In genomic region chr6:87254756-87255155, GRCm38 (mm10) we compare ENCODE assay signal across 12 mouse cellular contexts.
DNase-seq lines count a peak whose midpoint lies in the region; ATAC-seq and TF ChIP-seq lines count a peak whose summit lies in the region.
"Had no signal": no experiment of that assay in that cellular context is flagged by ENCODE, and none has a peak within 500 bp of the region (broad histone marks: within the 10 kb centered on the region; RNA-seq: fewer than 3 reads in every experiment).

No protein-coding gene starts in this region.

- H3K27ac ChIP-seq in lung, postnatal 0 days (ENCODE audit: low read length): no peak overlapping the region
- no peak overlapping the region for H3K27ac ChIP-seq in intestine, embryonic 14.5 days (ENCODE audit: low read depth)
- H3K27ac ChIP-seq in stomach, embryonic 16.5 days (ENCODE audit: low read length): peak overlapping the region; percentile 82
- H3K27ac ChIP-seq in neural tube, embryonic 15.5 days (replicated peaks): no peak overlapping the region
- H3K27ac ChIP-seq: forebrain, embryonic 15.5 days; midbrain, embryonic 15.5 days had no signal

- H3K9me3 ChIP-seq in lung, postnatal 0 days (ENCODE audit: low read length): no peaks in the 10 kb centered on the region
- no peaks in the 10 kb centered on the region for H3K9me3 ChIP-seq in intestine, embryonic 14.5 days (ENCODE audit: control insufficient read depth, low read length)
- no peaks in the 10 kb centered on the region for H3K9me3 ChIP-seq in stomach, embryonic 16.5 days (replicated peaks; ENCODE audit: control insufficient read depth, low read length)
- H3K9me3 ChIP-seq in neural tube, embryonic 15.5 days (replicated peaks): no peaks in the 10 kb centered on the region
- H3K9me3 ChIP-seq: forebrain, embryonic 15.5 days; midbrain, embryonic 15.5 days had no signal

- TF ChIP-seq EP300 in lung, postnatal 0 days (IDR thresholded peaks at IDR 0.05): no peak

- peaks cover 8% of the 10 kb centered on the region; the same call in 1 of the 2 replicates for H3K4me1 ChIP-seq in lung, postnatal 0 days (ENCODE audit: insufficient read depth, low read depth, low read length)
- H3K4me1 ChIP-seq in intestine, embryonic 14.5 days (replicated peaks; ENCODE audit: control insufficient read depth, insufficient read depth, low read length): no peaks in the 10 kb centered on the region
- peaks cover 9% of the 10 kb centered on the region; the same call in 1 of the 2 replicates for H3K4me1 ChIP-seq in stomach, embryonic 16.5 days (ENCODE audit: control insufficient read depth, insufficient read depth, low read length)
- H3K4me1 ChIP-seq in neural tube, embryonic 15.5 days: peaks cover 32% of the 10 kb centered on the region
- H3K4me1 ChIP-seq: midbrain, embryonic 15.5 days had no signal

- H3K4me2 ChIP-seq in lung, postnatal 0 days (replicated peaks; ENCODE audit: low read depth, low read length): no peak overlapping the region
- H3K4me2 ChIP-seq in intestine, embryonic 14.5 days (ENCODE audit: low read length): no peak overlapping the region
- H3K4me2 ChIP-seq in stomach, embryonic 16.5 days (ENCODE audit: low read depth, low read length): no peak overlapping the region
- H3K4me2 ChIP-seq in neural tube, embryonic 15.5 days: no peak overlapping the region
- H3K4me2 ChIP-seq: forebrain, embryonic 15.5 days; midbrain, embryonic 15.5 days had no signal

- peak; percentile 83 for DNase-seq in heart, adult 11 months
- DNase-seq in heart, adult 9 months (ENCODE audit: low spot score in 2 of 2): no peak
- peak; percentile 58 for DNase-seq in lung, postnatal 0 days (ENCODE audit: low spot score)
- DNase-seq in lung, postnatal 25 days (ENCODE audit: low spot score): no peak
- DNase-seq in intestine, embryonic 14.5 days (ENCODE audit: low spot score): peak; percentile 58
- no peak for DNase-seq in adrenal gland, postnatal 36 days
- DNase-seq: cerebellum, postnatal 14 days; thymus, postnatal 4 days had no signal

- no peaks in the 10 kb centered on the region; the same call in 1 of the 2 replicates for H3K36me3 ChIP-seq in lung, postnatal 0 days (ENCODE audit: insufficient read depth, low read length)
- no peaks in the 10 kb centered on the region for H3K36me3 ChIP-seq in intestine, embryonic 14.5 days (ENCODE audit: control insufficient read depth, insufficient read depth, low read length)
- H3K36me3 ChIP-seq in stomach, embryonic 16.5 days (ENCODE audit: control insufficient read depth, insufficient read depth, low read length): no peaks in the 10 kb centered on the region
- no peaks in the 10 kb centered on the region; the same call in 1 of the 2 replicates for H3K36me3 ChIP-seq in neural tube, embryonic 15.5 days
- H3K36me3 ChIP-seq: forebrain, embryonic 15.5 days; midbrain, embryonic 15.5 days had no signal

- peak; percentile 54 for TF ChIP-seq CTCF in lung, postnatal 0 days (IDR thresholded peaks at IDR 0.05)

- 47% methylated on average over 7 of the region's 7 CpGs for WGBS in lung, postnatal 0 days
- 29% methylated on average over 7 of the region's 7 CpGs for WGBS in intestine, embryonic 14.5 days
- 33% methylated on average over 7 of the region's 7 CpGs for WGBS in stomach, embryonic 16.5 days
- WGBS in neural tube, embryonic 15.5 days: 32% methylated on average over 7 of the region's 7 CpGs

- H3K4me3 ChIP-seq in lung, postnatal 0 days (ENCODE audit: low read depth, low read length): no peak overlapping the region
- no peak overlapping the region for H3K4me3 ChIP-seq in intestine, embryonic 14.5 days (ENCODE audit: low read depth, low read length)
- H3K4me3 ChIP-seq in stomach, embryonic 16.5 days (replicated peaks; ENCODE audit: low read length): no peak overlapping the region
- H3K4me3 ChIP-seq in neural tube, embryonic 15.5 days (replicated peaks): no peak overlapping the region
- H3K4me3 ChIP-seq: forebrain, embryonic 15.5 days; midbrain, embryonic 15.5 days had no signal

- ATAC-seq in lung, postnatal 0 days: no peak
- peak; percentile 68; the same call in 1 of the 2 replicates for ATAC-seq in intestine, embryonic 14.5 days (replicated peaks; ENCODE audit: low FRiP score, low TSS enrichment, low read depth)
- ATAC-seq in stomach, embryonic 16.5 days (ENCODE audit: insufficient read depth, low FRiP score): peak; percentile 79; the same call in 1 of the 2 replicates
- no peak for ATAC-seq in neural tube, embryonic 15.5 days (ENCODE audit: low FRiP score)
- ATAC-seq: forebrain, embryonic 15.5 days; midbrain, embryonic 15.5 days had no signal

- no peak overlapping the region for H3K9ac ChIP-seq in lung, postnatal 0 days (replicated peaks; ENCODE audit: low read depth)
- H3K9ac ChIP-seq in intestine, embryonic 14.5 days (ENCODE audit: low read length): no peak overlapping the region
- no peak overlapping the region for H3K9ac ChIP-seq in stomach, embryonic 16.5 days (ENCODE audit: low read length)
- no peak overlapping the region for H3K9ac ChIP-seq in neural tube, embryonic 15.5 days (replicated peaks)
- H3K9ac ChIP-seq: forebrain, embryonic 15.5 days; midbrain, embryonic 15.5 days had no signal

- no peaks in the 10 kb centered on the region for H3K27me3 ChIP-seq in lung, postnatal 0 days (replicated peaks; ENCODE audit: insufficient read depth, low read length)
- H3K27me3 ChIP-seq in intestine, embryonic 14.5 days (replicated peaks; ENCODE audit: control insufficient read depth, insufficient read depth, low read length): no peaks in the 10 kb centered on the region
- no peaks in the 10 kb centered on the region for H3K27me3 ChIP-seq in stomach, embryonic 16.5 days (ENCODE audit: control insufficient read depth, insufficient read depth, low read length)
- no peaks in the 10 kb centered on the region for H3K27me3 ChIP-seq in neural tube, embryonic 15.5 days (replicated peaks)
- H3K27me3 ChIP-seq: forebrain, embryonic 15.5 days; midbrain, embryonic 15.5 days had no signal

Comparison
In these comparisons a context has a peak if more than half of its experiments do, and no peak if none do; other contexts are left out.
1. DNase-seq: peak in heart, adult 11 months (single experiment), lung, postnatal 0 days (single experiment) and intestine, embryonic 14.5 days (single experiment); none in heart, adult 9 months (0 of 2), lung, postnatal 25 days (single experiment) and adrenal gland, postnatal 36 days (0 of 2).
2. ATAC-seq: peak in intestine, embryonic 14.5 days (single experiment) and stomach, embryonic 16.5 days (single experiment); none in lung, postnatal 0 days (single experiment) and neural tube, embryonic 15.5 days (single experiment).